Mouse (Mus musculus) heart, embryonic 14.5 days (tissue): Measurements from ENCODE around the gene Rbm6. TPM values are rescaled to one million over a fixed set of nuclear protein-coding genes. Genes with fewer than 3 reads are reported as not detected.
A peak's percentile ranks its signal among the peaks of the same experiment; 100 is the strongest.

Source experiments
- ATAC-seq: fragments of 200-750 bp; cut with Nextera tagmentation; 2 replicates; pipeline ENCODE4 v1.8.0; 2017; ENCODE audit warnings: low read depth, moderate TSS enrichment; ENCODE audit not compliant: insufficient number of reproducible peaks, insufficient read depth, low FRiP score
- H3K27ac ChIP-seq, 2 experiments: fragments of 200-500 bp in 1 of 2; fragments of 300-500 bp in 1 of 2; sonication (generic) in 1 of 2; replicated peaks in 1 of 2; 2 replicates each; pipeline ENCODE4 v1.5.1; 2012 to 2014; ENCODE audit warnings: low read depth in 2 of 2, low read length in 2 of 2, control low read depth in 1 of 2, mild to moderate bottlenecking in 1 of 2, mixed read lengths in 1 of 2; ENCODE audit not compliant: control insufficient read depth in 1 of 2, insufficient read depth in 1 of 2
- H3K27me3 ChIP-seq: fragments of 300-500 bp; sonication (generic); 2 replicates; pipeline ENCODE4 v1.6.1; 2014; ENCODE audit warnings: mild to moderate bottlenecking, low read length, control low read depth; ENCODE audit not compliant: control insufficient read depth, insufficient read depth
- H3K36me3 ChIP-seq: fragments of 300-500 bp; sonication (generic); 2 replicates; pipeline ENCODE4 v1.6.1; 2014; ENCODE audit warnings: mild to moderate bottlenecking, control low read depth, low read length, mixed read lengths; ENCODE audit not compliant: control insufficient read depth, insufficient read depth
- H3K4me1 ChIP-seq, 2 experiments: fragments of 200-500 bp in 1 of 2; fragments of 300-500 bp in 1 of 2; sonication (generic) in 1 of 2; 2 replicates each; pipeline ENCODE4 v1.6.1; 2012 to 2014; ENCODE audit warnings: low read length in 2 of 2, control low read depth in 1 of 2, mixed read lengths in 1 of 2; ENCODE audit not compliant: control insufficient read depth in 2 of 2, insufficient read depth in 2 of 2
- H3K4me2 ChIP-seq: fragments of 300-500 bp; sonication (generic); 2 replicates; pipeline ENCODE4 v1.6.1; 2014; ENCODE audit warnings: mild to moderate bottlenecking, low read length
- H3K4me3 ChIP-seq, 2 experiments: fragments of 200-500 bp in 1 of 2; fragments of 300-500 bp in 1 of 2; sonication (generic) in 1 of 2; 2 replicates each; pipeline ENCODE4 v1.5.1; 2012 to 2014; ENCODE audit warnings: low read length in 2 of 2, mild to moderate bottlenecking in 2 of 2, control low read depth in 1 of 2, low read depth in 1 of 2, moderate library complexity in 1 of 2; ENCODE audit not compliant: control insufficient read depth in 1 of 2, insufficient read depth in 1 of 2
- H3K9ac ChIP-seq: fragments of 300-500 bp; sonication (generic); 2 replicates; pipeline ENCODE4 v1.6.1; 2014; ENCODE audit warnings: mild to moderate bottlenecking, low read length
- H3K9me3 ChIP-seq: fragments of 300-500 bp; sonication (generic); 2 replicates; pipeline ENCODE4 v1.6.1; 2016; ENCODE audit warnings: low read length, control low read depth; ENCODE audit not compliant: control insufficient read depth
- WGBS: fragments of 180-500 bp; shearing (Covaris S2); extraction: QIAGEN DNeasy Blood & Tissue Kit; methylation state at CpG from one replicate; pipeline ENCODE4 v1.1.7; 2014; 5-methylcytosine and 5-hydroxymethylcytosine counted together
- polyA plus RNA-seq: library from polyadenylated mRNA; unstranded; fragments of >200 nt; fragmentation: Nextera tagmentation; extraction: Ambion mirVana; gene quantifications from 2 replicates; pipeline ENCODE4 v1.2.1, GENCODE M21; 2014

Gene Rbm6
- polyA plus RNA-seq, 1 experiment from 2014 or later: 42.8 TPM

- no peaks in the 10 kb centered on the region for H3K27me3 ChIP-seq
- peaks cover 34 to 39% of the 10 kb centered on the region in 2 experiments for H3K4me1 ChIP-seq
- no peaks in the 10 kb centered on the region for H3K36me3 ChIP-seq
- H3K9ac ChIP-seq: peak overlapping the region; percentile 74; the same call in 1 of the 2 replicates
- peak overlapping the region; percentile 80 for H3K4me2 ChIP-seq
- no peak overlapping the region for H3K27ac ChIP-seq
- 66% methylated on average over 14 of the region's 14 CpGs for WGBS
- ATAC-seq: no peak
- peak overlapping the region; percentile 28 to 44; a peak in 3 of 4 replicates for H3K4me3 ChIP-seq
- no peaks in the 10 kb centered on the region for H3K9me3 ChIP-seq
Measured at GRCm38 (mm10) chr9:107907801-107908120, 34.7 kb upstream of the Rbm6 start.

- H3K9ac ChIP-seq: peak overlapping the region; percentile 74
- H3K9me3 ChIP-seq: no peaks in the 10 kb centered on the region
- H3K27ac ChIP-seq: peak overlapping the region in 1 of 2 experiments; percentile 30; a peak in 1 of 4 replicates
- ATAC-seq: no peak
- peak overlapping the region; percentile 44 to 50 for H3K4me3 ChIP-seq
- H3K27me3 ChIP-seq: no peaks in the 10 kb centered on the region
- peak overlapping the region; percentile 80 for H3K4me2 ChIP-seq
- WGBS: 47% methylated on average over 31 of the region's 31 CpGs
- peaks cover 34 to 39% of the 10 kb centered on the region in 2 experiments for H3K4me1 ChIP-seq
- peaks cover 2% of the 10 kb centered on the region; the same call in 1 of the 2 replicates for H3K36me3 ChIP-seq
Measured at GRCm38 (mm10) chr9:107906967-107907800, 34.1 kb upstream of the Rbm6 start.

- WGBS: 16% methylated on average over 19 of the region's 19 CpGs
- Histone ChIP-seq H3K4me3 (peak within 1 kb of the TSS; percentile 44 to 50), H3K9ac (peak within 1 kb of the TSS; percentile 74), H3K27ac (peak within 1 kb of the TSS; percentile 30 to 58; a peak in 2 of 4 replicates), H3K9me3 (no peaks in the 10 kb centered on the region), H3K27me3 (no peaks in the 10 kb centered on the region), H3K4me2 (peak within 1 kb of the TSS; percentile 80), H3K36me3 (peaks cover 7% of the 10 kb centered on the region; the same call in 1 of the 2 replicates), H3K4me1 (peaks cover 34 to 39% of the 10 kb centered on the region in 2 experiments)
- peak; percentile 44; the same call in 1 of the 2 replicates for ATAC-seq
Measured at GRCm38 (mm10) chr9:107906252-107906966, 33.4 kb upstream of the Rbm6 start, which contains the start of gene Mst1r. TSS of gene Mst1r (plus strand) at chr9:107906873.

GRCm38 (mm10) chr9:107904726-107905125, 31.7 kb upstream of the Rbm6 start:
- ATAC-seq: peak; percentile 6; the same call in 1 of the 2 replicates
- Histone ChIP-seq H3K4me3 (no peak overlapping the region), H3K4me1 (peaks cover 34 to 39% of the 10 kb centered on the region in 2 experiments), H3K27me3 (peaks cover 9% of the 10 kb centered on the region), H3K9ac (no peak overlapping the region; the same call in 1 of the 2 replicates), H3K9me3 (no peaks in the 10 kb centered on the region), H3K4me2 (no peak overlapping the region), H3K36me3 (peaks cover 14% of the 10 kb centered on the region), H3K27ac (0 out of 4 replicates have a peak overlapping the region, but pooled peaks of 1 of the 2 experiments have one; percentile 4)
- 2% methylated on average over 4 of the region's 4 CpGs for WGBS

GRCm38 (mm10) chr9:107901627-107901914, 28.5 kb upstream of the Rbm6 start:
- WGBS: 23% methylated on average over 17 of the region's 17 CpGs
- peaks cover 9 to 14% of the 10 kb centered on the region in 2 experiments; a peak in 3 of 4 replicates for H3K4me1 ChIP-seq
- H3K36me3 ChIP-seq: peaks cover 23% of the 10 kb centered on the region
- peaks cover 9% of the 10 kb centered on the region for H3K27me3 ChIP-seq
- ATAC-seq: no peak
- H3K9me3 ChIP-seq: no peaks in the 10 kb centered on the region
- H3K4me3 ChIP-seq: peak overlapping the region in 1 of 2 experiments; percentile 35; a peak in 2 of 4 replicates
- H3K9ac ChIP-seq: no peak overlapping the region
- no peak overlapping the region for H3K27ac ChIP-seq
- peak overlapping the region; percentile 68 for H3K4me2 ChIP-seq

GRCm38 (mm10) chr9:107900840-107901626, 28.0 kb upstream of the Rbm6 start:
- Histone ChIP-seq H3K9me3 (no peaks in the 10 kb centered on the region), H3K4me3 (peak overlapping the region; percentile 35 to 44), H3K36me3 (peaks cover 23% of the 10 kb centered on the region), H3K27ac (no peak overlapping the region), H3K4me1 (peaks cover 3 to 8% of the 10 kb centered on the region in 2 experiments; a peak in 2 of 4 replicates), H3K27me3 (peaks cover 9% of the 10 kb centered on the region), H3K9ac (peak overlapping the region; percentile 47; the same call in 1 of the 2 replicates), H3K4me2 (peak overlapping the region; percentile 68)
- WGBS: 11% methylated on average over 44 of the region's 44 CpGs
- ATAC-seq: no peak

GRCm38 (mm10) chr9:107899855-107900254, 26.8 kb upstream of the Rbm6 start:
- 77% methylated on average over 12 of the region's 12 CpGs for WGBS
- no peak for ATAC-seq

More at GRCm38 (mm10) chr9:107899855-107900254, 26.8 kb upstream of the Rbm6 start:
- no peaks in the 10 kb centered on the region for H3K9me3 ChIP-seq
- H3K27me3 ChIP-seq: peaks cover 9% of the 10 kb centered on the region
- H3K9ac ChIP-seq: no peak overlapping the region
- H3K27ac ChIP-seq: no peak overlapping the region
- H3K4me3 ChIP-seq: no peak overlapping the region
- no peak overlapping the region for H3K4me2 ChIP-seq
- peaks cover 23% of the 10 kb centered on the region for H3K36me3 ChIP-seq
- peaks cover 0 to 5% of the 10 kb centered on the region in 2 experiments; a peak in 2 of 4 replicates for H3K4me1 ChIP-seq
